Mouse (Mus musculus): ENCODE measurements around the gene Cdk14.
"Not testable (repeated sequence)": the region's sequence is repeated elsewhere in the genome, so short reads cannot be mapped to it uniquely, and the experiment has no call there.

Gene Cdk14

GRCm38 (mm10) chr5:5365285-5366076, 54.6 kb downstream of the Cdk14 start:
- DNase-seq = no peak

GRCm38 (mm10) chr5:5361684-5362083, 58.4 kb downstream of the Cdk14 start:
- DNase-seq = no peak

- DNase-seq = no peak
Observed at GRCm38 (mm10) chr5:5360338-5360737, 59.8 kb downstream of the Cdk14 start.

GRCm38 (mm10) chr5:5359915-5360314, 60.2 kb downstream of the Cdk14 start:
- DNase-seq = no peak

- no peak for DNase-seq
Observed at GRCm38 (mm10) chr5:5359370-5359769, 60.7 kb downstream of the Cdk14 start.

GRCm38 (mm10) chr5:5358019-5358717, 61.9 kb downstream of the Cdk14 start:
- DNase-seq = no peak

GRCm38 (mm10) chr5:5354684-5355368, 65.3 kb downstream of the Cdk14 start:
- DNase-seq = no peak

- DNase-seq = no peak
Observed at GRCm38 (mm10) chr5:5353946-5354345, 66.2 kb downstream of the Cdk14 start.

- no peak for DNase-seq
Observed at GRCm38 (mm10) chr5:5344646-5345045, 75.5 kb downstream of the Cdk14 start.

GRCm38 (mm10) chr5:5343741-5344140, 76.4 kb downstream of the Cdk14 start:
- DNase-seq = no peak

GRCm38 (mm10) chr5:5343267-5343666, 76.8 kb downstream of the Cdk14 start:
- no peak for DNase-seq

GRCm38 (mm10) chr5:5342410-5343137, 77.5 kb downstream of the Cdk14 start:
- peak; percentile 8 for DNase-seq

GRCm38 (mm10) chr5:5341611-5342010, 78.5 kb downstream of the Cdk14 start:
- DNase-seq = no peak

GRCm38 (mm10) chr5:5333916-5334315, 86.2 kb downstream of the Cdk14 start:
- no peak for DNase-seq

- DNase-seq = no peak
Observed at GRCm38 (mm10) chr5:5330926-5331460, 89.1 kb downstream of the Cdk14 start.

- not testable (repeated sequence) for DNase-seq
Observed at GRCm38 (mm10) chr5:5329018-5329417, 91.1 kb downstream of the Cdk14 start.

GRCm38 (mm10) chr5:5326716-5327115, 93.4 kb downstream of the Cdk14 start:
- DNase-seq = no peak

GRCm38 (mm10) chr5:5322699-5323098, 97.4 kb downstream of the Cdk14 start:
- DNase-seq = no peak

GRCm38 (mm10) chr5:5320506-5321181, 99.5 kb downstream of the Cdk14 start:
- no peak for DNase-seq

GRCm38 (mm10) chr5:5319824-5320505, 100.1 kb downstream of the Cdk14 start:
- no peak for DNase-seq

GRCm38 (mm10) chr5:5314270-5314669, 105.8 kb downstream of the Cdk14 start:
- no peak for DNase-seq
